Mouse (Mus musculus) midbrain, embryonic 14.5 days (tissue): ENCODE results near the gene Amh. TPM values are rescaled to one million over a fixed set of nuclear protein-coding genes. Genes with fewer than 3 reads are reported as not detected.

Source experiments
- ATAC-seq: fragments of 200-750 bp; cut with Nextera tagmentation; 2 replicates; pipeline ENCODE4 v1.8.0; 2017; ENCODE audit warnings: moderate number of reproducible peaks, moderate library complexity; ENCODE audit not compliant: low FRiP score, low TSS enrichment
- DNase-seq: peaks from one replicate; pipeline ENCODE4 v3.0.0-alpha.2; 2015
- H3K27ac ChIP-seq: fragments of 300-500 bp; sonication (generic); replicated peaks from 2 replicates; pipeline ENCODE4 v1.5.1; 2014; ENCODE audit warnings: mild to moderate bottlenecking, low read depth, low read length, moderate library complexity
- H3K27me3 ChIP-seq: fragments of 300-500 bp; sonication (generic); 2 replicates; pipeline ENCODE4 v1.6.1; 2014; ENCODE audit warnings: low read length, control low read depth, mixed read lengths; ENCODE audit not compliant: control insufficient read depth, insufficient read depth
- H3K36me3 ChIP-seq: fragments of 300-500 bp; sonication (generic); 2 replicates; pipeline ENCODE4 v1.6.1; 2014; ENCODE audit warnings: low read length, control low read depth; ENCODE audit not compliant: control insufficient read depth, insufficient read depth
- H3K4me1 ChIP-seq: fragments of 300-500 bp; sonication (generic); 2 replicates; pipeline ENCODE4 v1.6.1; 2014; ENCODE audit warnings: mild to moderate bottlenecking, antibody characterized with exemption, low read length, control low read depth; ENCODE audit not compliant: control insufficient read depth, insufficient read depth
- H3K4me2 ChIP-seq: fragments of 300-500 bp; sonication (generic); 2 replicates; pipeline ENCODE4 v1.6.1; 2014; ENCODE audit warnings: mild to moderate bottlenecking, low read length, moderate library complexity
- H3K4me3 ChIP-seq: fragments of 300-500 bp; sonication (generic); replicated peaks from 2 replicates; pipeline ENCODE4 v1.5.1; 2014; ENCODE audit warnings: low read depth, low read length
- H3K9ac ChIP-seq: fragments of 300-500 bp; sonication (generic); replicated peaks from 2 replicates; pipeline ENCODE4 v1.6.1; 2014; ENCODE audit warnings: mild to moderate bottlenecking, low read length, moderate library complexity
- H3K9me3 ChIP-seq: fragments of 300-500 bp; sonication (generic); 2 replicates; pipeline ENCODE4 v1.6.1; 2016; ENCODE audit warnings: low read length, control low read depth, mixed read lengths; ENCODE audit not compliant: control insufficient read depth
- WGBS: fragments of 180-500 bp; shearing (Covaris S2); extraction: QIAGEN DNeasy Blood & Tissue Kit; methylation state at CpG from one replicate; pipeline ENCODE4 v1.1.7; 2014; 5-methylcytosine and 5-hydroxymethylcytosine counted together
- polyA plus RNA-seq: library from polyadenylated mRNA; unstranded; fragments of >200 nt; fragmentation: Nextera tagmentation; extraction: Ambion mirVana; gene quantifications from 2 replicates; pipeline ENCODE4 v1.2.1, GENCODE M21; 2014

Gene Amh
- polyA plus RNA-seq, 1 experiment from 2014 or later, result not detected

DNA sequence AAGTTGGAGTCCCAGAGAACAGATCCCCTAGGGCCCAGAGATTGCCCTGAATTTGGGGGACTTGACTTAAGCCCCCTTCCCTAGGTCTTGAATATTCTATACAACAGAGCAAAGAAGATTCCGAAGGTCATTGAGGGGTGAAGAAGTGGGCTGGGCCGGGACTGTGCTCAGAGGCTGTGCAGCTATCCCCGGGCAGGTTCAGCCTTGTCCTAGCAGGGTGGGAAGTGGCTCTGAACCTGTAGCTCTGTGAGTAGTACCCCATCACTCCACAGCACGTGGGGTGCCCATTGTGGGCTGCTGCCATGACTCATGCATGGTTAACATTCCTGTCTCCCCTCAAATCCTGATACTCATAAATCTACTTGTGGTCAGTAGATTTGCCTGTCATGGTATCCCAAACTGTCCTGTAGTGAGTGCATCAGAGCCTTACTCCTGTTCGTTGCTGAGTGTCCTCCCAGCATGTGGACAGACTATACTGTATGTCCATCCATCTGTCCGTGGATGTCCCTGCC lies 28.6 kb upstream of the Amh start:
- Histone ChIP-seq H3K36me3 (peaks cover 94% of the 10 kb centered on the region), H3K27ac (no peak overlapping the region), H3K9ac (no peak overlapping the region), H3K4me1 (no peaks in the 10 kb centered on the region), H3K4me3 (no peak overlapping the region), H3K9me3 (no peaks in the 10 kb centered on the region), H3K27me3 (no peaks in the 10 kb centered on the region), H3K4me2 (no peak overlapping the region)
- DNase-seq (no peak), ATAC-seq (no peak)
- WGBS, result 92% methylated on average over 6 of the region's 6 CpGs

DNA sequence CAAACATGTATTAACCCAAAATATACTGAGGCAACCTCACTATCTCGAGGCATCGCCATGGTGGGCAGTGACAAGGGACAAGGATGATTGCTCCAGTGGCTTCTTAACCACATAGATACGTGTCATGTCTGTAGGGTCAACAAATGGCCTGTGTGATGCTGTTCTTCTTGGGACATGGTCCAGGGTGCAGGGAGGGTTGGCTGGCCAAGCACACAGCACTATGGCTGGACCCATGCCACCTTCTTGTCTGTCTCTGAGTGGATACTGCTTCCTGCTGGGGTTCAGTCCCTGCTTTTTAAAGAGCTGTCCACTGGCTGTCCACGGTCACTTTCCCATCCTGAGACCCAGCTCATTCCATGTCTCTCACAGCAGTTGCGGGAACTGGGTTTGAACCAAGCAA lies 27.9 kb upstream of the Amh start:
- H3K9ac ChIP-seq, result no peak overlapping the region
- DNase-seq (no peak), ATAC-seq (no peak)
- no peaks in the 10 kb centered on the region for H3K27me3 ChIP-seq
- H3K4me3 ChIP-seq, result no peak overlapping the region
- no peaks in the 10 kb centered on the region for H3K4me1 ChIP-seq
- H3K27ac ChIP-seq, result no peak overlapping the region
- WGBS, result 95% methylated on average over 5 of the region's 5 CpGs
- no peaks in the 10 kb centered on the region for H3K9me3 ChIP-seq
- peaks cover 94% of the 10 kb centered on the region for H3K36me3 ChIP-seq
- no peak overlapping the region for H3K4me2 ChIP-seq

DNA sequence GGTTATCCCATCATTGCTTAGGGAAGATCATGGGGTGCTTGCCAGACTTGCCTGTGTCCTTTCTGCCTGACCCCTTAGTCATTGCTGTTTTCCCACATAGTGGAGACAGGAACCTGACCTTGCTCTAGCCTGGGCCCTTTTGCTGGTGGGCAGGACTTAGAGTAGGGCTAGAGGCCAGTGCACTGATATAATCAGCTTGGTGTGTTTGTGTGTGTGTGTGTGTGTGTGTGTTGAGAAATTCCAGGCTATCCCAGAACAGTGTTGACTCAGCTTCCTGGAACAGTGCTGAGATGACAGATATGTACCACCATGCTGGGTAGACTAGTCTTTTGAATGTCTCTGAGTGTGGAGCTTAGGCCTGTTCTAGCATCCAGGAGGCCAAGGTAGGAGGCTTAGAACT lies 25.5 kb upstream of the Amh start:
- H3K4me1 ChIP-seq, result no peaks in the 10 kb centered on the region
- no peak overlapping the region for H3K27ac ChIP-seq
- no peak for DNase-seq
- H3K4me2 ChIP-seq, result no peak overlapping the region
- H3K36me3 ChIP-seq, result peaks cover 94% of the 10 kb centered on the region
- no peak overlapping the region for H3K9ac ChIP-seq
- no peaks in the 10 kb centered on the region for H3K9me3 ChIP-seq
- ATAC-seq, result no peak
- no peak overlapping the region for H3K4me3 ChIP-seq
- no peaks in the 10 kb centered on the region for H3K27me3 ChIP-seq

DNA sequence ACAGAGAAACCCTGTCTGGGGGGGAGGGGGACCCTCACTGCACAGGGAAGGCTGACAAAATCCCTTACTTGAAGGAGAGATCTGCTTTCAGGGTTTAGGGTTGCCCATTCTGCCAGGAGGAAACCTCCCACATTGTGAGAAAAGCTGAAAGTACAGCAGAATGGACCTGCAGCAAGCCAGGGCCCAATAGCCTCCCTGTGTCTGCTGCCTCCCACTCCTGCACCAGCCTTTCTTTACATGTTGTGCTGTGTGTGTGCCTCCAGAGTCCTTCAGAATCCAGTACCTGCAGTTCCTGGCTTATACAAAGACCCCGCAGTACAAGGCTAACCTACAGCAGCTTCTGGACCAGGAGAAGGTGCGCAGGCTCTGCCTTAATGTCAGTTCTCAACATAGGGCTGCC lies 20.7 kb upstream of the Amh start:
- Histone ChIP-seq H3K9ac (no peak overlapping the region), H3K27ac (no peak overlapping the region), H3K27me3 (no peaks in the 10 kb centered on the region), H3K4me3 (no peak overlapping the region), H3K4me2 (no peak overlapping the region), H3K36me3 (peaks cover 94% of the 10 kb centered on the region), H3K4me1 (no peaks in the 10 kb centered on the region), H3K9me3 (no peaks in the 10 kb centered on the region)
- DNase-seq (no peak), ATAC-seq (no peak)
- WGBS, result 93% methylated on average over 2 of the region's 2 CpGs

DNA sequence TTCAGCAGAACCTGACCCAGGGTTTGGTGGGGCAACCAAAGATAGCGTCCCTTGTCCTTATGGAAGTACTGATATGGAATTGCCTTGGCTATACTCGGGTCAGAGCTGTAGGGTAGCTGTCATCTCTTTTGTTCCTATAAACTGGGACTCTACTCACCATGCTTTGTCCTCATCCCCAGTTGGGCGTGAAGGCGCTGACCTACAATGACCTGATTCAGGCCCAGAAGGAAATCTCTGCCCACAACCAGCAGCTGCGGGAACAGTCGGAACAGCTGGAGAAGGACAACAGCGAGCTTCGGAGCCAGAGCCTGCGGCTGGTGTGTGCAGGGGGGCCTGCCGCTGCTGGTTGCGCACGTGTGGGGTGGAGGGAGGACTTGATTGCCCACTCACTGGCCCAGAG lies 20.2 kb upstream of the Amh start:
- Histone ChIP-seq H3K4me3 (no peak overlapping the region), H3K9me3 (no peaks in the 10 kb centered on the region), H3K27me3 (no peaks in the 10 kb centered on the region), H3K36me3 (peaks cover 93% of the 10 kb centered on the region), H3K27ac (no peak overlapping the region), H3K4me2 (no peak overlapping the region), H3K9ac (no peak overlapping the region), H3K4me1 (no peaks in the 10 kb centered on the region)
- DNase-seq (no peak), ATAC-seq (no peak)
- 75% methylated on average over 12 of the region's 12 CpGs for WGBS

DNA sequence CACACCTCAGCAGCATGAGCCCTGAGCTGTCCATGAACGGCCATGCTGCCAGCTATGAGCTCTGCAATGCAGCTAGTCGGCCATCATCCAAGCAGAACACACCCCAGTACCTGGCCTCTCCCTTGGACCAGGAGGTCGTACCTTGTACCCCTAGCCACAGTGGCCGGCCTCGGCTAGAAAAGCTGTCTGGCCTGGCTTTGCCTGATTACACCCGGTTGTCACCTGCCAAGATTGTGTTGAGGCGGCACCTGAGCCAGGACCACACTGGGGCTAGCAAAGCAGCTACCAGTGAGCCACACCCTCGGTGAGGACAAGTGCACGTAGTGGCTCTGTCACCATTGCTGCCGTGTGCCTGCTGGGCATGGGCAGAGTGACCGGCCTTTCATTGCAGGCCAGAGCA lies 19.1 kb upstream of the Amh start:
- Histone ChIP-seq H3K4me2 (no peak overlapping the region), H3K9me3 (no peaks in the 10 kb centered on the region), H3K9ac (no peak overlapping the region), H3K27me3 (no peaks in the 10 kb centered on the region), H3K27ac (no peak overlapping the region), H3K4me3 (no peak overlapping the region), H3K4me1 (no peaks in the 10 kb centered on the region), H3K36me3 (peaks cover 99% of the 10 kb centered on the region)
- DNase-seq, result no peak
- WGBS, result 94% methylated on average over 11 of the region's 11 CpGs
- no peak for ATAC-seq

DNA sequence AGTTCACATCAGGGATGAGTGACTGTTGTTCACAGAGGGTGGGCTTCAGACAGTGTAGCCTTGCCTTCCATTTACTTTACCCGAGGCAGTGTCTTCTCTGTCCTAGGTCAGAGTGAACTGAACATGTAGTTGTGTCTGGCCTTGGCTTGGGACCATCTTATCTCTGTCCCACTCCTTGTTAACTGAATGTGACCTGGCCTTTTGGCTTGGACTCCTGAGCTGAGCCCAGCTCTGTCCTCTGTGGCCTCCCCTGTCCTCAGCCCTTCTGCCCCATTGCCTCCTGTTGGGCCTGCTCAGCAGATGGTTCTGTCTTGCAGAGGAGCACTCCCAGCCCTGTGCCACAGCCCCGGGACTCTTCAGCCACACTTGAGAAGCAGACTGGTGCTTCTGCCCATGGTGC lies 17.5 kb upstream of the Amh start:
- no peak for DNase-seq
- Histone ChIP-seq H3K36me3 (peaks cover 99% of the 10 kb centered on the region), H3K9ac (no peak overlapping the region), H3K9me3 (no peaks in the 10 kb centered on the region), H3K27me3 (no peaks in the 10 kb centered on the region), H3K4me2 (no peak overlapping the region), H3K4me3 (no peak overlapping the region), H3K4me1 (no peaks in the 10 kb centered on the region), H3K27ac (no peak overlapping the region)
- no peak for ATAC-seq
- whole genome bisulfite sequencing, result 86% methylated on average over 2 of the region's 2 CpGs

DNA sequence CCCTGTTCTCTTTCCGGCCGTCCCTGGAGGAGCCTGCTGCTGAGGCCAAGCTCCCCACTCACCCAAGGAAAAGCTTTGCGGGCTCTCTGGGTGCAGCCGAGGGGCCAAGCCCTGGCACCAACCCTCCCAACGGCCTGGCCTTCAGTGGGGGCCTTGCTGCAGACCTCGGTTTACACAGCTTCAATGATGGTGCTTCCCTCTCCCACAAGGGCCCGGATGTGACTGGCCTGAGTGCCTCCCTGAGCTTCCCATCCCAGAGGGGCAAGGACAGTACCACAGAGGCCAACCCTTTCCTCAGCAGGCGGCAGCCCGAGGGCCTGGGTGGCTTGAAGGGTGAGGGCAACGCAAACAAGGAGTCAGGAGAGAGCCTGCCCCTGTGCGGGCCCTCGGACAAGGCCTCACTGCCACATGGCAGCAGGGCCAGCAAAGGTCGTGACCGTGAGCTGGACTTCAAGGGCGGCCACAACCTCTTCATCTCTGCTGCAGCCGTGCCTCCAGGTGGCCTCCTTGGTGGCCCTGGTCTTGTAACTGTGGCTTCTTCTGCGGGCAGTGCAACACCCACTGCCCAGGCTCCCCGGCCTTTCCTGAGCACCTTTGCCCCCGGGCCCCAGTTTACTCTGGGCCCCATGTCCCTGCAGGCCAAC lies 14.2 kb upstream of the Amh start:
- WGBS, result 89% methylated on average over 19 of the region's 19 CpGs
- ATAC-seq (no peak), DNase-seq (no peak)
- H3K27ac ChIP-seq, result no peak overlapping the region
- no peaks in the 10 kb centered on the region for H3K4me1 ChIP-seq
- no peak overlapping the region for H3K4me2 ChIP-seq
- peaks cover 98% of the 10 kb centered on the region for H3K36me3 ChIP-seq
- no peak overlapping the region for H3K4me3 ChIP-seq
- H3K9me3 ChIP-seq, result no peaks in the 10 kb centered on the region
- no peaks in the 10 kb centered on the region for H3K27me3 ChIP-seq
- no peak overlapping the region for H3K9ac ChIP-seq

DNA sequence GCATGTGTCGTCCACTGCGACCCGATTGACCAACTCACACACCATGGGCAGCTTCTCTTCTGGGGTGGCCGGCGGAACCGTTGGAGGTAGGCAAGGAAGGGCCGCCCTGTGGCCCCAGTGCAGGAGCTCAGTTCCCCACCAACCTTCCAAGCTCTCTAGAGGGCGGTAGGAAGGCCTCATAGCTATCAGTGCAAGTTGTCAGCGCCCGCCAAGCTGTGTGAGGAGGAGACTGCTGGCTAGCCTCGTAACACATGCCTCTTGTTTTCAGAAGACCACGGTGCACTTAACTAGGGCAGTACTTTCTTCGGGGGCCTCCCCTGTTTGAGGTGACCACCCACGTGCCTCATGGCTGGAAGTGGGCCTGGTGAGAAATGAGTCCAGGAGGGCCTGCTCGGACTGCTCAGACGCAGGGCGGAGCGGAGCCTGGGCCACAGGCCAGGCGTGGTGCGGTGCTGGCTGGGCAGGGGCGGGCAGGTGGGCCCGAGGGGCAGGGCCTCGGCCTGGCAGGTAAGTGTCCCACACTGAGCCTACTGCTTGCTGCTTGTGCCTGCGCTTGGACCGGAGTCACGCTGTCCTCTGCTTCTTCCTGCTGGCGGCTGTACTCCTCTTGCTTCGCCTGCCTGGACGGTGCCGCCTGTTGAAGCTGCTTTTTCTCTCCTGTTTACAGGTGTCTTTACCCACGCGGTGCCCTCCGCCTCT lies 13.4 kb upstream of the Amh start:
- DNase-seq (no peak), ATAC-seq (no peak)
- no peak overlapping the region for H3K4me2 ChIP-seq
- peaks cover 98% of the 10 kb centered on the region for H3K36me3 ChIP-seq
- peaks cover 3% of the 10 kb centered on the region for H3K4me1 ChIP-seq
- H3K27ac ChIP-seq, result no peak overlapping the region
- WGBS, result 85% methylated on average over 33 of the region's 33 CpGs
- H3K27me3 ChIP-seq, result no peaks in the 10 kb centered on the region
- no peak overlapping the region for H3K9ac ChIP-seq
- no peaks in the 10 kb centered on the region for H3K9me3 ChIP-seq
- no peak overlapping the region for H3K4me3 ChIP-seq
